Mouse (Mus musculus) small intestine, adult 2 months (tissue): Measurements from ENCODE around the gene Exd1.

Experiments used
- CTCF ChIP-seq: fragments of 200-500 bp; IDR thresholded peaks from 2 replicates; pipeline ENCODE4 v1.5.1; 2012; ENCODE audit warnings: low read depth, mild to moderate bottlenecking, control low read depth, inconsistent platforms, low read length, moderate library complexity, mixed read lengths; ENCODE audit not compliant: insufficient replicate concordance, insufficient read length; ENCODE audit errors: extremely low read depth
- POLR2A ChIP-seq: fragments of 200-500 bp; IDR thresholded peaks from 2 replicates; pipeline ENCODE4 v1.6.1; 2012; ENCODE audit warnings: low read depth, mild to moderate bottlenecking, control low read depth, inconsistent platforms, low read length, moderate library complexity

DNA sequence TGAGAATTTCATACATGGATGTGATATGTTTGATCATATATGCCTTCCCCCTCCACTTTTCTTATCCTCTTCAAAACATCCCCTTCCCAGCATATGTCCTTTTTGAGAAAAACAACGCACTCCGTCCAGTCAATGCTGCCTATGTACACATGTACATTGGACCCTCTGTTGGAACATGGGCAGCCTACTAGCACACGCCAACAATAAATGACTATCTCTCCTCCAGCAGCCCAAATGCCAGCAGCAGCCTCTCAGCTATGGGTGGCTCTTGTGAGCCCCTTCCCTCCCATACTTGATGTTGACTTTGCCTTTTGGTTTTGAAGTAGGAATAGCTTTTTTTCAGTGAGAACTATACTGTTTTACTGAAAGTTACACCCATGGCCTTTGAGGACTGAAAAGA, 34.1 kb upstream of the Exd1 start:
- no peak for TF ChIP-seq CTCF
- no peak for TF ChIP-seq POLR2A
